Comparison of ENCODE assay signal across 7 mouse cellular contexts in genomic region chr5:123523692-123524392, GRCm38 (mm10). TPM values are rescaled to one million over a fixed set of nuclear protein-coding genes. Genes with fewer than 3 reads are reported as not detected.
DNase-seq lines count a peak whose midpoint lies in the region; ATAC-seq lines count a peak whose summit lies in the region.

TSS of gene Diablo (minus strand) at chr5:123524176.

- intact Hi-C loops in gastrocnemius, postnatal 36 days (cut with DNase I) = no loop called here
- intact Hi-C loops in left cerebral cortex, postnatal 25 days (cut with DNase I) = no loop called here

- H3K36me3 ChIP-seq in intestine, embryonic 15.5 days = no peaks in the 10 kb centered on the region
- peaks cover 27% of the 10 kb centered on the region for H3K36me3 ChIP-seq in midbrain, embryonic 10.5 days

- H3K27me3 ChIP-seq in intestine, embryonic 15.5 days (replicated peaks) = no peaks in the 10 kb centered on the region
- no peaks in the 10 kb centered on the region for H3K27me3 ChIP-seq in midbrain, embryonic 10.5 days (ENCODE audit: low read depth, poor library complexity, severe bottlenecking)

- DNase-seq in adrenal gland, adult 2 months = peak; percentile 99
- peak; percentile 98 for DNase-seq in embryo, embryonic 11.5 days (ENCODE audit: low read depth, low spot score)
- DNase-seq in gastrocnemius, postnatal 36 days = peak; percentile 97
- DNase-seq in left cerebral cortex, postnatal 25 days (ENCODE audit: low spot score in 2 of 2) = peak; percentile 99
- DNase-seq in midbrain, embryonic 10.5 days (ENCODE audit: low spot score) = peak; percentile 99
- DNase-seq in right cerebral cortex, postnatal 4 days = peak; percentile 97

- peak; percentile 99 for ATAC-seq in intestine, embryonic 15.5 days

- H3K9ac ChIP-seq in intestine, embryonic 15.5 days = peak within 1 kb of the TSS; percentile 81

- H3K27ac ChIP-seq in intestine, embryonic 15.5 days = no peak within 1 kb of the TSS
- H3K27ac ChIP-seq in midbrain, embryonic 10.5 days (replicated peaks) = peak within 1 kb of the TSS; percentile 91

- H3K4me2 ChIP-seq in intestine, embryonic 15.5 days (replicated peaks) = peak within 1 kb of the TSS; percentile 85

- H3K4me3 ChIP-seq in intestine, embryonic 15.5 days (replicated peaks) = peak within 1 kb of the TSS; percentile 92
- peak within 1 kb of the TSS; percentile 99 for H3K4me3 ChIP-seq in midbrain, embryonic 10.5 days

- WGBS in intestine, embryonic 15.5 days = under 1% methylated on average over 76 of the region's 82 CpGs
- under 1% methylated on average over 82 of the region's 82 CpGs for WGBS in midbrain, embryonic 10.5 days

- peaks cover 19% of the 10 kb centered on the region for H3K4me1 ChIP-seq in intestine, embryonic 15.5 days (replicated peaks)
- peaks cover 36% of the 10 kb centered on the region for H3K4me1 ChIP-seq in midbrain, embryonic 10.5 days

- no peaks in the 10 kb centered on the region for H3K9me3 ChIP-seq in intestine, embryonic 15.5 days
- no peaks in the 10 kb centered on the region for H3K9me3 ChIP-seq in midbrain, embryonic 10.5 days (replicated peaks)

RNA-seq across cellular contexts. Expression of gene Diablo, which starts in this region (rescaled TPM):
- 10 to 100 TPM; 75.9 to 96.1 TPM for total RNA-seq in adrenal gland, adult 2 months (2021)
- polyA plus RNA-seq in adrenal gland, adult 2 months (2012; rRNA removed) = 64.6 and 87.2 TPM in 2 replicates
- 10 to 100 TPM; 36.1 to 39.0 TPM for total RNA-seq in gastrocnemius, postnatal 36 days (2021)
- 98.0 and 99.7 TPM in 2 replicates for polyA plus RNA-seq in intestine, embryonic 15.5 days (2015; fragmentation: Nextera tagmentation; extraction: Ambion mirVana)
- 10 to 100 TPM; 29.9 to 32.4 TPM for total RNA-seq in left cerebral cortex, postnatal 25 days (2021)
- 157 and 166 TPM in 2 replicates for polyA plus RNA-seq in midbrain, embryonic 10.5 days (2016; fragmentation: Nextera tagmentation; extraction: Ambion mirVana)
